Mouse (Mus musculus) E14TG2a.4 (cell line): Measurements from ENCODE around the gene Ifnar1.

Source experiments
- CTCF ChIP-seq: conservative IDR thresholded peaks from 2 replicates; pipeline ENCODE4 v1.5.1; 2014; ENCODE audit warnings: low read length
- NANOG ChIP-seq: IDR thresholded peaks from 2 replicates; pipeline ENCODE4 v1.6.1; 2014; ENCODE audit warnings: borderline replicate concordance, low read length, mixed read lengths

- no peak for TF ChIP-seq CTCF
- no peak for TF ChIP-seq NANOG
Observed at GRCm38 (mm10) chr16:91484808-91485700, at the start of gene Ifnar1.
